Mouse (Mus musculus) brain, embryonic 14.5 days (tissue): ENCODE data around the gene Alk. TPM values are rescaled to one million over a fixed set of nuclear protein-coding genes. Genes with fewer than 3 reads are reported as not detected.

Experiments used
- DNase-seq: peaks from one replicate; pipeline ENCODE4 v3.0.0-alpha.2; 2011; ENCODE audit warnings: low read depth
- CTCF ChIP-seq: fragments of 200-500 bp; IDR thresholded peaks from 2 replicates; pipeline ENCODE4 v1.5.1; 2012; ENCODE audit warnings: inconsistent platforms, mild to moderate bottlenecking, moderate library complexity, borderline replicate concordance; ENCODE audit not compliant: insufficient read depth, insufficient read length; ENCODE audit errors: extremely low read depth
- POLR2A ChIP-seq: fragments of 200-500 bp; IDR thresholded peaks from 2 replicates; pipeline ENCODE4 v1.6.1; 2012; ENCODE audit warnings: mild to moderate bottlenecking, inconsistent platforms, borderline replicate concordance; ENCODE audit not compliant: poor library complexity, insufficient read depth, insufficient read length, severe bottlenecking; ENCODE audit errors: extremely low read depth
- polyA plus RNA-seq: library from polyadenylated mRNA; depleted of rRNA; stranded (reverse); fragments of >200 nt; gene quantifications from 2 replicates; pipeline ENCODE4 v1.2.3, GENCODE M21; 2012

Alk gene
- polyA plus RNA-seq, 1 experiment, result 3.7 TPM

GRCm38 (mm10) chr17:72168152-72168551, 436.3 kb downstream of the Alk start:
- DNase-seq, result no peak
- TF ChIP-seq CTCF (no peak), POLR2A (no peak)

- no peak for TF ChIP-seq CTCF
- no peak for TF ChIP-seq POLR2A
- DNase-seq, result no peak
Measured at GRCm38 (mm10) chr17:72158857-72159385, 445.5 kb downstream of the Alk start.

DNA sequence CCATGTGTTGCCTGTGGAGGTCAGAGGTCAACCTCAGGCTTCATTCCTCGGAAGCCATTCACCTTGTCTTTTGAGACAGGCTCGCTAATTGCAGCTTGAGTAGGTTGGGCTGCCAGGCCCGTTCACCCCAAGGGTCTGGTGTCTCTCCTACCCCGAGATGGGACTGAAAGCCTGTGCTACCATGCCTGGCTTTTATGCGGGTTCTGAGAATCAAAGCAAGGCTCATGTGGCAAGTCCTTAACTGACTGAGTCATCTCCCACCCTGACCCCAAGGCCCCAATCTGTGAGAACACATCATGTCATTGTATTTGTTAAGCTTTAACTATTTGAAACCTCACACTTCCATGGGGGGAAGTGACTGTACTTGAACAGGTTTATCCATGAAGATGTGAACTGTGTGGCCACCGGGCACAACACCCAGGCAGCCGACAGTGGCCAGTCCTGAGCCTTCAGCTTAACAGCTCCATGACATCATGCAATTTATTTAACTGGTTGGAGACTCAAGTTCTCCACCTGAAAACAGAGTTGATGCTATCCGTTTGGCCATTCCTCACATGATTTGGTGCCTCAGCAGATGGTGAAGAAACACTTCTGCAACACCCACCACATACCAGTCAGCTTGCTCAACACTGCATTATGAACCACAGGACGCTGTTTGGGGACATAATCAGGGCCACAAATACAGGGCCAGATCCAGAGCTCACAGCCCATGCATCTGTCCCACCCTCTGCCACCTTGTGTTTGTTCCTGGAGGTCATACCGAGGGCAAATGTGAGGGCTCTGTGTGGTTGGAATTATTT, 446.4 kb downstream of the Alk start:
- DNase-seq, result no peak
- no peak for TF ChIP-seq POLR2A
- no peak for TF ChIP-seq CTCF

DNA sequence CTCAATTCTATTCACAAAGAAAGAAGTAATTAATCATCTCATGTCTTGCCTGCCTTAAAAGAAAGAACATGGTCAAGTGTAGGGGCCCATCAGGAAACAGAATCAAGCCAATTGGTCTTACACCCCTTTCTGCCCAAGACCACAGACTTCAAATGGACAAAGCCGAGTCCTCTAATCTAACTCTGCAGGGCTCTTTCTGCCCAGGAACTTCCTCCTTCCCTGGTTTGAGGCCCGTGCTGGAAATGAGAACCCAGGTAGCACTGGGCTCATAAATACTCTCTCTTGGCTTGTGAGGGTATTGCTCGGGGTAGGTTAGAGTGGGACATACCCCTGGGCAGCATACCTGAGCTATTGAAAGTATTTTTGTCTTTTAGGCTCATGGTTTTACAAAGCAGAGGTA, 451.4 kb downstream of the Alk start:
- TF ChIP-seq CTCF (no peak), POLR2A (no peak)
- no peak for DNase-seq

- peak; percentile 47 for DNase-seq
- TF ChIP-seq CTCF (no peak), POLR2A (no peak)
Measured at GRCm38 (mm10) chr17:72144946-72145598, 459.4 kb downstream of the Alk start.

GRCm38 (mm10) chr17:72144461-72144860, 460.0 kb downstream of the Alk start:
- TF ChIP-seq POLR2A (no peak), CTCF (no peak)
- DNase-seq, result peak; percentile 8

GRCm38 (mm10) chr17:72132140-72132911, 472.1 kb downstream of the Alk start:
- no peak for DNase-seq
- TF ChIP-seq POLR2A (no peak), CTCF (no peak)

DNA sequence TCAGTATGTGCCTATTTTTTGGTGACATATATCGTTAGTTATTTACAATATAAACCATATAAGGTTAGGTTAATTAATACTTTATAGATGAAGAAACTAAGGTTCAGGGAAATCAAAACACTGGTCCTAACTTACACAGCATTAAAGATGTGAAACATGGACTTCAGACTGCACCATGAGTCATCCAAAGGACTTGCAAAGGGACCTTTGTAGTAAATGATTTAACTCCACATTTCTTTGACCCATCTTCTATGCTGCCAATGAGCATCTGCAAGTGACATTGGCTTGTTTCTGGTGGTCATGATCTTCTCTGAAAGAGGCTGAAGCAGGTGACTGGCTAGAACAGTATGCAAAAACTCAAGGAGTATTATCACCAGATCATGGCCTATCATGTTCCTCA, 482.8 kb downstream of the Alk start:
- no peak for TF ChIP-seq POLR2A
- TF ChIP-seq CTCF, result no peak
- no peak for DNase-seq

- TF ChIP-seq POLR2A (no peak), CTCF (no peak)
- peak; percentile 14 for DNase-seq
Measured at GRCm38 (mm10) chr17:72120278-72120677, 484.1 kb downstream of the Alk start.

GRCm38 (mm10) chr17:72118376-72118775, 486.1 kb downstream of the Alk start:
- TF ChIP-seq CTCF, result no peak
- no peak for TF ChIP-seq POLR2A
- no peak for DNase-seq
